Mouse (Mus musculus) E14TG2a.4 (cell line): ENCODE measurements around the gene Pla2g5.

Experiments used
- H3K27me3 ChIP-seq: 2 replicates; pipeline ENCODE4 v1.6.1; 2014; ENCODE audit warnings: low read length, control low read depth; ENCODE audit not compliant: insufficient read depth
- H3K36me3 ChIP-seq: 2 replicates; pipeline ENCODE4 v1.6.1; 2014; ENCODE audit warnings: low read length, control low read depth; ENCODE audit not compliant: insufficient read depth
- H3K4me1 ChIP-seq: replicated peaks from 2 replicates; pipeline ENCODE4 v1.6.1; 2014; ENCODE audit warnings: low read depth, low read length, control low read depth
- H3K4me3 ChIP-seq: replicated peaks from 2 replicates; pipeline ENCODE4 v1.5.1; 2014; ENCODE audit warnings: mild to moderate bottlenecking, low read length
- H3K9me3 ChIP-seq: 2 replicates; pipeline ENCODE4 v1.6.1; 2014; ENCODE audit warnings: low read length, control low read depth
- CTCF ChIP-seq: conservative IDR thresholded peaks from 2 replicates; pipeline ENCODE4 v1.5.1; 2014; ENCODE audit warnings: low read length
- NANOG ChIP-seq: IDR thresholded peaks from 2 replicates; pipeline ENCODE4 v1.6.1; 2014; ENCODE audit warnings: borderline replicate concordance, low read length, mixed read lengths
- POU5F1 ChIP-seq: IDR thresholded peaks from 2 replicates; pipeline ENCODE4 v1.6.1; 2014; ENCODE audit warnings: low read length, borderline replicate concordance

The Pla2g5 gene

GRCm38 (mm10) chr4:138865991-138866390 is 2.7 kb upstream of the Pla2g5 start:
- H3K36me3 ChIP-seq, result no peaks in the 10 kb centered on the region
- H3K4me1 ChIP-seq, result peaks cover 65% of the 10 kb centered on the region
- H3K9me3 ChIP-seq, result 0 out of 2 replicates have a peak, but pooled peaks cover 3% of the 10 kb centered on the region
- no peak for TF ChIP-seq CTCF
- TF ChIP-seq POU5F1, result no peak
- TF ChIP-seq NANOG, result no peak
- H3K27me3 ChIP-seq, result no peaks in the 10 kb centered on the region
- no peak overlapping the region for H3K4me3 ChIP-seq

GRCm38 (mm10) chr4:138865092-138865491 is 1.8 kb upstream of the Pla2g5 start:
- Histone ChIP-seq H3K4me1 (peaks cover 71% of the 10 kb centered on the region), H3K9me3 (0 out of 2 replicates have a peak, but pooled peaks cover 3% of the 10 kb centered on the region), H3K27me3 (no peaks in the 10 kb centered on the region), H3K4me3 (no peak overlapping the region), H3K36me3 (no peaks in the 10 kb centered on the region)
- TF ChIP-seq POU5F1 (no peak), NANOG (no peak), CTCF (no peak)

GRCm38 (mm10) chr4:138859728-138860127 is 3.6 kb downstream of the Pla2g5 start:
- peak overlapping the region; percentile 78 for H3K4me3 ChIP-seq
- H3K9me3 ChIP-seq, result 0 out of 2 replicates have a peak, but pooled peaks cover 3% of the 10 kb centered on the region
- H3K36me3 ChIP-seq, result peaks cover 8% of the 10 kb centered on the region
- TF ChIP-seq CTCF, result peak; percentile 60
- TF ChIP-seq NANOG, result no peak
- no peaks in the 10 kb centered on the region for H3K27me3 ChIP-seq
- peaks cover 73% of the 10 kb centered on the region for H3K4me1 ChIP-seq

GRCm38 (mm10) chr4:138859245-138859644 is 4.0 kb downstream of the Pla2g5 start:
- TF ChIP-seq CTCF, result peak; percentile 72
- TF ChIP-seq POU5F1, result no peak
- Histone ChIP-seq H3K9me3 (0 out of 2 replicates have a peak, but pooled peaks cover 3% of the 10 kb centered on the region), H3K4me1 (peaks cover 68% of the 10 kb centered on the region), H3K4me3 (peak overlapping the region; percentile 78), H3K27me3 (no peaks in the 10 kb centered on the region), H3K36me3 (peaks cover 8% of the 10 kb centered on the region)

GRCm38 (mm10) chr4:138858446-138858845 is 4.8 kb downstream of the Pla2g5 start:
- no peak overlapping the region for H3K4me3 ChIP-seq
- TF ChIP-seq NANOG, result no peak
- no peak for TF ChIP-seq POU5F1
- TF ChIP-seq CTCF, result no peak

GRCm38 (mm10) chr4:138857576-138857975 is 5.7 kb downstream of the Pla2g5 start:
- peaks cover 55% of the 10 kb centered on the region for H3K4me1 ChIP-seq
- H3K27me3 ChIP-seq, result no peaks in the 10 kb centered on the region
- H3K4me3 ChIP-seq, result no peak overlapping the region
- H3K36me3 ChIP-seq, result peaks cover 8% of the 10 kb centered on the region
- TF ChIP-seq POU5F1 (no peak), CTCF (no peak), NANOG (no peak)
- no peaks in the 10 kb centered on the region for H3K9me3 ChIP-seq

More at GRCm38 (mm10) chr4:138858446-138858845, 4.8 kb downstream of the Pla2g5 start:
- H3K9me3 ChIP-seq, result 0 out of 2 replicates have a peak, but pooled peaks cover 1% of the 10 kb centered on the region
- no peaks in the 10 kb centered on the region for H3K27me3 ChIP-seq
- peaks cover 63% of the 10 kb centered on the region for H3K4me1 ChIP-seq
- H3K36me3 ChIP-seq, result peaks cover 8% of the 10 kb centered on the region

- H3K27me3 ChIP-seq, result no peaks in the 10 kb centered on the region
- no peak overlapping the region for H3K4me3 ChIP-seq
- H3K4me1 ChIP-seq, result peaks cover 44% of the 10 kb centered on the region
- no peaks in the 10 kb centered on the region for H3K9me3 ChIP-seq
- TF ChIP-seq CTCF (peak; percentile 97), NANOG (no peak), POU5F1 (no peak)
- peaks cover 8% of the 10 kb centered on the region for H3K36me3 ChIP-seq
These were observed 6.8 kb downstream of the Pla2g5 start for GRCm38 (mm10) chr4:138856491-138856890.

GRCm38 (mm10) chr4:138855092-138855632 is 8.1 kb downstream of the Pla2g5 start:
- TF ChIP-seq NANOG (no peak), CTCF (no peak), POU5F1 (no peak)
- no peaks in the 10 kb centered on the region for H3K27me3 ChIP-seq
- peaks cover 8% of the 10 kb centered on the region for H3K36me3 ChIP-seq
- H3K9me3 ChIP-seq, result no peaks in the 10 kb centered on the region
- H3K4me1 ChIP-seq, result peaks cover 38% of the 10 kb centered on the region
- no peak overlapping the region for H3K4me3 ChIP-seq

- no peaks in the 10 kb centered on the region for H3K9me3 ChIP-seq
- no peaks in the 10 kb centered on the region for H3K27me3 ChIP-seq
- H3K4me1 ChIP-seq, result peaks cover 19% of the 10 kb centered on the region
- peaks cover 5% of the 10 kb centered on the region for H3K36me3 ChIP-seq
- H3K4me3 ChIP-seq, result no peak overlapping the region
- TF ChIP-seq POU5F1, result no peak
- no peak for TF ChIP-seq NANOG
- TF ChIP-seq CTCF, result no peak
These were observed 10.3 kb downstream of the Pla2g5 start for GRCm38 (mm10) chr4:138852961-138853360.
